Mouse (Mus musculus): ENCODE measurements at regions not wholly inside any gene's neighbourhood (a gene's known extent, or its start where the extent isn't known, plus 50 kb on each side); places are given as distances from the start of the nearest gene placed in this dataset.

DNA sequence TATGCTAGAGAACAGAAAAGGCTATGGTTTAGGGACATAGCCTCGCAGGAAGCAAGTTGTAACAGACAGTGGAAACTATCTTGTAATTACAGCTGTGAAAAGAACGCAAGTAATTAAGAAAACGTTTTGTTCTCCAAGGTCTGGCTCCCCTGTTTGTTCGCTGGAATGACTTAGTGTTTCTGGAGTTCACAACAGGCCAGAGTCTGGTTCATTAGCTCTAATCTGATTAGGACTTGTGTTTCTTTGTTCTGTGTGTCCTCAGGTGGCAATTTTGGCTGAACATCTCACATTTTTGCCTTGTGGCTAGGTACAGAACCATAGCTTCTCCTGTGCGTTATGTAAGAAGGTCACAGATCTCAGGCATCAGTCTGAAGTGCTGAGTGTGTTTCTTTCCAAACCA is 141.7 kb upstream of the Sgk1 start:
- TF ChIP-seq POLR2A (IDR thresholded peaks at IDR 0.05; ENCODE audit: insufficient read length, low read depth): no peak
- TF ChIP-seq E2F4 (IDR thresholded peaks at IDR 0.05; ENCODE audit: insufficient read depth): no peak
- no peak for TF ChIP-seq MYOG (IDR thresholded peaks at IDR 0.05; ENCODE audit: control insufficient read depth in 1 of 3, insufficient read depth in 1 of 3, insufficient read length in 2 of 3, low read depth in 2 of 3)
- no peak for TF ChIP-seq MYOD1 (IDR thresholded peaks at IDR 0.05; ENCODE audit: control insufficient read depth in 1 of 3, insufficient read length in 2 of 3, low read depth in 2 of 3)
- TF ChIP-seq TCF12 (IDR thresholded peaks at IDR 0.05; ENCODE audit: insufficient read depth, poor library complexity, severe bottlenecking): no peak
- Histone ChIP-seq H3K4me2 (ENCODE audit: low read depth) (no peak overlapping the region), H3K27me3 (ENCODE audit: control insufficient read depth, insufficient read depth, insufficient read length) (no peaks in the 10 kb centered on the region), H3K4me3 (no peak overlapping the region), H3ac (ENCODE audit: control insufficient read depth, insufficient read length) (no peak overlapping the region), H3K79me2 (ENCODE audit: control insufficient read depth, insufficient read depth) (no peaks in the 10 kb centered on the region), H3K36me3 (ENCODE audit: control insufficient read depth, insufficient read depth) (no peaks in the 10 kb centered on the region)

DNA sequence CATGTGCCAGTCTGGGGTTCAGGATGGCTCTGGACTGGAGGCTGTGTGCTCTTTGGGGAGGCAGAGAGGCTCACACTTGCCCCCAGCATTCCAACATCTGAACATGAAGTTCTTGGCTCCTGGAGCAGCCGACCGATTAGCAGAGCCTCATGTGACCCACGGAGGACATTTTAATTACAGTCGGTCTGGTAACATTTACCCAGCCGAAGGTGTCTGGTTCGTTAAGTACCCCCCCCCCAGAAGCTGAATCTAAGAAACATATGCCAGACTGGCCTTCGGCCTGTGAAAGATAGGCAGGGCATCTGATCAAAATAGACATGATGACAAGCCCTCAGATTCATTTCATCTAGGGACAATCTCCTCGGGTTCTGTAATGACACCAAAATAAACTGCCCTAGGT is 140.4 kb upstream of the Sgk1 start:
- no peak overlapping the region for H3ac ChIP-seq (ENCODE audit: control insufficient read depth, insufficient read length)
- H3K27me3 ChIP-seq (ENCODE audit: control insufficient read depth, insufficient read depth, insufficient read length): no peaks in the 10 kb centered on the region
- H3K4me2 ChIP-seq (ENCODE audit: low read depth): no peak overlapping the region
- H3K4me3 ChIP-seq: no peak overlapping the region
- TF ChIP-seq MYOD1 (IDR thresholded peaks at IDR 0.05; ENCODE audit: control insufficient read depth in 1 of 3, insufficient read length in 2 of 3, low read depth in 2 of 3) (no peak), MAX (IDR thresholded peaks at IDR 0.05; ENCODE audit: low read depth) (no peak), REST (IDR thresholded peaks at IDR 0.05; ENCODE audit: insufficient read depth, insufficient read length) (no peak), CEBPB (IDR thresholded peaks at IDR 0.05; ENCODE audit: insufficient read depth, poor library complexity, severe bottlenecking) (no peak), POLR2A (IDR thresholded peaks at IDR 0.05; ENCODE audit: insufficient read length, low read depth) (no peak), POLR2AphosphoS2 (IDR thresholded peaks at IDR 0.05; ENCODE audit: insufficient read length, low read depth) (no peak), TCF3 (IDR thresholded peaks at IDR 0.05; ENCODE audit: insufficient read length, low read depth) (no peak), USF1 (IDR thresholded peaks at IDR 0.05; ENCODE audit: low read depth) (no peak), MYOG (IDR thresholded peaks at IDR 0.05; ENCODE audit: control insufficient read depth in 1 of 3, insufficient read depth in 1 of 3, insufficient read length in 2 of 3, low read depth in 2 of 3) (no peak), E2F4 (IDR thresholded peaks at IDR 0.05; ENCODE audit: insufficient read depth) (no peak)
- H3K36me3 ChIP-seq (ENCODE audit: control insufficient read depth, insufficient read depth): no peaks in the 10 kb centered on the region
- no peaks in the 10 kb centered on the region for H3K79me2 ChIP-seq (ENCODE audit: control insufficient read depth, insufficient read depth)

DNA sequence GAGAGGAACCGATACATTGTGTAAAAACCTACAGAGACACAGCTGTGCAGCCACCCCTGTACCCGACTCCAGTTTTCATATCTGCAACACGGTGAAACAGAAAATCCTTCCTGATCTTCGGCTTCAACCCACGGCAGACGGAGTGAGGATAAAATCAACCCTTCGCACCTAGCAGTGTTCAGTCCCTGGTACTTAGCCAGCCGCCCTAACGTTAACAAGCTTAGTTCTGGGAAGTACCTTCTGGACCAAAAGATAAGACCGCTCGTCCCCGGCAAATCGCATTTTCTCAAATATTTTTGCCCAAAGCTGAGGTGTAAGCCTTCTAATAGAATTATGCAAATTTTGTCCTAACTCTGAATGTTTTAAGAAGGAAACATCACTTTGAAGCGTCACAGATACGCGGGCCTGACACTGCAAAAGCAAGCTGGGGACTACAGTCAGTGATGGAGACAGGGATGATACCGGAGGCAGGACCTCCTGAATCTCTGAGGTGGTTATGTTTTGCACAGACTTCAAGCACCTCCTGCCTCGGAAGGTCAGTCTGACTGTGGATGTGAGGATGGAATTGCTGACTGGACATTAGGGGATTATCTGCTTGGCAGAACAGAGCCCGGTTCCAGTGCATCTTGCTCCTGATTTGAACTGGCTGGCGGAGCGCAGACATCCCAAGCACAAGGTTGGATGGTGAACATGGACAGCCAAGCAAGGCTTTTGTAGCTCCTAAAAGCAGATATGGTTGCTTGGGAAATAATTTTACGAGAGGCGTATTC is 139.8 kb upstream of the Sgk1 start:
- Histone ChIP-seq H3K27me3 (ENCODE audit: control insufficient read depth, insufficient read depth, insufficient read length) (no peaks in the 10 kb centered on the region), H3K79me2 (ENCODE audit: control insufficient read depth, insufficient read depth) (no peaks in the 10 kb centered on the region), H3ac (ENCODE audit: control insufficient read depth, insufficient read length) (no peak overlapping the region), H3K4me3 (no peak overlapping the region), H3K36me3 (ENCODE audit: control insufficient read depth, insufficient read depth) (no peaks in the 10 kb centered on the region), H3K4me2 (ENCODE audit: low read depth) (no peak overlapping the region)
- no peak for TF ChIP-seq TCF3 (IDR thresholded peaks at IDR 0.05; ENCODE audit: insufficient read length, low read depth)
- no peak for TF ChIP-seq POLR2AphosphoS2 (IDR thresholded peaks at IDR 0.05; ENCODE audit: insufficient read length, low read depth)
- no peak for TF ChIP-seq CEBPB (IDR thresholded peaks at IDR 0.05; ENCODE audit: insufficient read depth, poor library complexity, severe bottlenecking)
- TF ChIP-seq TCF12 (IDR thresholded peaks at IDR 0.05; ENCODE audit: insufficient read depth, poor library complexity, severe bottlenecking): no peak
- no peak for TF ChIP-seq POLR2A (IDR thresholded peaks at IDR 0.05; ENCODE audit: insufficient read length, low read depth)
- no peak for TF ChIP-seq MAX (IDR thresholded peaks at IDR 0.05; ENCODE audit: low read depth)
- TF ChIP-seq SRF (IDR thresholded peaks at IDR 0.05; ENCODE audit: control insufficient read depth, insufficient read length, low read depth): no peak
- TF ChIP-seq MYOG (IDR thresholded peaks at IDR 0.05; ENCODE audit: control insufficient read depth in 1 of 3, insufficient read depth in 1 of 3, insufficient read length in 2 of 3, low read depth in 2 of 3): no peak
- TF ChIP-seq USF1 (IDR thresholded peaks at IDR 0.05; ENCODE audit: low read depth): no peak
- TF ChIP-seq MYOD1 (IDR thresholded peaks at IDR 0.05; ENCODE audit: control insufficient read depth in 1 of 3, insufficient read length in 2 of 3, low read depth in 2 of 3): no peak
- TF ChIP-seq REST (IDR thresholded peaks at IDR 0.05; ENCODE audit: insufficient read depth, insufficient read length): no peak
- no peak for TF ChIP-seq E2F4 (IDR thresholded peaks at IDR 0.05; ENCODE audit: insufficient read depth)

DNA sequence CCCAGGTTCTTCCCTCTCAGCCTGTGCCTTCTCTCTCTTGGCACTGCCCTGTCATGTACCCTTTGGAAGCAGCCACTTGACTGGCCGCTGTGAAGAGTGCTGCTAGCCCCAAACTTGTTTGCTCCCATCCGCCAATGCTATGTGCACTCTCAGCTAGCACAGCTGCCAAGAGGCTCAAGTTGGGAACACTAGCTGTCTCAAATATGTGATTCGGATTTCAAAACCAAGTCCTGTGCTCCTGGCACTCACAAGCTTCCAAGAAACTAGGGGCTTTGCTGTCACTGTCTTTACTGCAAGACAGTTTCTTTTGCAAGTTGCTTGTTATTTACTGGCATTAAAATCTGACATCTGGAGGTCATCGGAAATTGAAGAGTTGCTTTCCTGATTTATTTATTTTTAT is 138.6 kb upstream of the Sgk1 start:
- Histone ChIP-seq H3K27me3 (ENCODE audit: control insufficient read depth, insufficient read depth, insufficient read length) (no peaks in the 10 kb centered on the region), H3K4me3 (no peak overlapping the region), H3ac (ENCODE audit: control insufficient read depth, insufficient read length) (no peak overlapping the region), H3K79me2 (ENCODE audit: control insufficient read depth, insufficient read depth) (no peaks in the 10 kb centered on the region), H3K36me3 (ENCODE audit: control insufficient read depth, insufficient read depth) (no peaks in the 10 kb centered on the region), H3K4me2 (ENCODE audit: low read depth) (no peak overlapping the region)
- no peak for TF ChIP-seq POLR2A (IDR thresholded peaks at IDR 0.05; ENCODE audit: insufficient read length, low read depth)
- TF ChIP-seq POLR2AphosphoS2 (IDR thresholded peaks at IDR 0.05; ENCODE audit: insufficient read length, low read depth): no peak
- TF ChIP-seq REST (IDR thresholded peaks at IDR 0.05; ENCODE audit: insufficient read depth, insufficient read length): no peak
- no peak for TF ChIP-seq TCF3 (IDR thresholded peaks at IDR 0.05; ENCODE audit: insufficient read length, low read depth)
- TF ChIP-seq USF1 (IDR thresholded peaks at IDR 0.05; ENCODE audit: low read depth): no peak
- no peak for TF ChIP-seq TCF12 (IDR thresholded peaks at IDR 0.05; ENCODE audit: insufficient read depth, poor library complexity, severe bottlenecking)
- TF ChIP-seq E2F4 (IDR thresholded peaks at IDR 0.05; ENCODE audit: insufficient read depth): no peak
- no peak for TF ChIP-seq MAX (IDR thresholded peaks at IDR 0.05; ENCODE audit: low read depth)
- TF ChIP-seq CEBPB (IDR thresholded peaks at IDR 0.05; ENCODE audit: insufficient read depth, poor library complexity, severe bottlenecking): no peak
- no peak for TF ChIP-seq SRF (IDR thresholded peaks at IDR 0.05; ENCODE audit: control insufficient read depth, insufficient read length, low read depth)
- no peak for TF ChIP-seq MYOD1 (IDR thresholded peaks at IDR 0.05; ENCODE audit: control insufficient read depth in 1 of 3, insufficient read length in 2 of 3, low read depth in 2 of 3)
- TF ChIP-seq MYOG (IDR thresholded peaks at IDR 0.05; ENCODE audit: control insufficient read depth in 1 of 3, insufficient read depth in 1 of 3, insufficient read length in 2 of 3, low read depth in 2 of 3): no peak
